Mouse (Mus musculus): ENCODE results near the gene Ankrd33.

DNA sequence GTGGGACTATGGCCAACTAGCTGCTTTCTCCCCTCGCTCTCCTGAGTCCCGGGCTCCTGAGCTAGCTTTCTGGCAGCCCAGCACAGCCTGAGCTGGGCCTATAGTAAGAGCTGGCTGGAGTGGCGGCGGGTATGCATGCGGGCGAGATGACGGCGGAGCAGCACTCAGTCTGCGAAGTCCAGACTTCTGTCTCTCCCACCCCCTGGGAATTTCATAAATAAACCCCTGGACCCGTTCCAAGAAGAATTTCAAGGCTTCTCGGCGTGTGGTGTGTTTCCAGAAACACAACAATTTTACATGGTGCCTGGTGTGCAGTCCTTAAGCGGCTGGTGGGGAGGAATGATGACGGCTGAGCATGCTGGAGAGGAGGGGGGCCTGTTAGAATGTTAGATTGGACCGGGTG, 47.5 kb downstream of the Ankrd33 start:
- TF ChIP-seq CTCF (IDR thresholded peaks at IDR 0.05; ENCODE audit: low read depth, low read length) (no peak), POLR2A (IDR thresholded peaks at IDR 0.05; ENCODE audit: extremely low read depth, insufficient read depth, low read length) (no peak)
